Mouse (Mus musculus): ENCODE results near the gene Lrch1.

DNA sequence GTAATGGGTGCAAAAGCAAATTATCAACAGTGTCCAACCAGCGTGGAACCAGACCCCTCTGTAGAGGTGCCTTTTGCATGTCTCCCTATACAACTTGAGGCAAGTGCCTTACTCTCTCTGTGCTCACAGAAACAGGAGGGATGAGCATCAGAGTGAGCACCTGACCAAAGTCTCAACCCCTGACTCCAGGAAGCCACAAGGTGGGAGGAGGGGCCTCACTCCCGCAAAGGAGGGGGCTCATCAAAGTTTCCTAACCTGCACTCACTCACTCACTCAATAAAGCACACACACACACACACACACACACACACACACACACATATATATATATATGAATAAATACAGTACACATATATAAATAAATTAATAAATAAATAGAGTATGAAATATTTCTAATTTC, 117.1 kb downstream of the Lrch1 start:
- TF ChIP-seq CTCF (conservative IDR thresholded peaks at IDR 0.05; ENCODE audit: insufficient read depth, insufficient read length, low read depth, low read length) (no peak), POLR2A (IDR thresholded peaks at IDR 0.05; ENCODE audit: low read depth, low read length) (no peak)
